Mouse (Mus musculus) heart, embryonic 10.5 days (tissue): Measurements from ENCODE around the gene Nsg2. TPM values are rescaled to one million over a fixed set of nuclear protein-coding genes. Genes with fewer than 3 reads are reported as not detected.
"Not testable (repeated sequence)": the region's sequence is repeated elsewhere in the genome, so short reads cannot be mapped to it uniquely, and the experiment has no call there.

Source experiments
- DNase-seq: peaks from one replicate; pipeline ENCODE4 v3.0.0-alpha.2; 2017; ENCODE audit warnings: low spot score
- H3K27ac ChIP-seq: fragments of 300-500 bp; sonication (generic); 2 replicates; pipeline ENCODE4 v1.5.1; 2016; ENCODE audit warnings: mild to moderate bottlenecking
- H3K27me3 ChIP-seq: fragments of 300-500 bp; sonication (generic); 2 replicates; pipeline ENCODE4 v1.6.1; 2016; ENCODE audit warnings: mild to moderate bottlenecking; ENCODE audit not compliant: poor library complexity, insufficient read depth, severe bottlenecking
- H3K36me3 ChIP-seq: fragments of 300-500 bp; sonication (generic); 2 replicates; pipeline ENCODE4 v1.6.1; 2016; ENCODE audit warnings: mild to moderate bottlenecking, moderate library complexity
- H3K4me1 ChIP-seq: fragments of 300-500 bp; sonication (generic); 2 replicates; pipeline ENCODE4 v1.6.1; 2016; ENCODE audit warnings: mild to moderate bottlenecking
- H3K4me3 ChIP-seq: fragments of 300-500 bp; sonication (generic); 2 replicates; pipeline ENCODE4 v1.5.1; 2016; ENCODE audit warnings: mild to moderate bottlenecking, moderate library complexity
- H3K9me3 ChIP-seq: fragments of 300-500 bp; sonication (generic); 2 replicates; pipeline ENCODE4 v1.6.1; 2016; ENCODE audit warnings: mild to moderate bottlenecking, moderate library complexity
- WGBS: fragments of 180-500 bp; shearing (Covaris S2); methylation state at CpG from one replicate; pipeline ENCODE4 v1.1.7; 2016; 5-methylcytosine and 5-hydroxymethylcytosine counted together
- polyA plus RNA-seq: library from polyadenylated mRNA; unstranded; fragments of >200 nt; fragmentation: Nextera tagmentation; extraction: Ambion mirVana; gene quantifications from 2 replicates; pipeline ENCODE4 v1.2.1, GENCODE M21; 2016

Nsg2 gene
- 0.84 and 2.7 TPM in 2 replicates for polyA plus RNA-seq

DNA sequence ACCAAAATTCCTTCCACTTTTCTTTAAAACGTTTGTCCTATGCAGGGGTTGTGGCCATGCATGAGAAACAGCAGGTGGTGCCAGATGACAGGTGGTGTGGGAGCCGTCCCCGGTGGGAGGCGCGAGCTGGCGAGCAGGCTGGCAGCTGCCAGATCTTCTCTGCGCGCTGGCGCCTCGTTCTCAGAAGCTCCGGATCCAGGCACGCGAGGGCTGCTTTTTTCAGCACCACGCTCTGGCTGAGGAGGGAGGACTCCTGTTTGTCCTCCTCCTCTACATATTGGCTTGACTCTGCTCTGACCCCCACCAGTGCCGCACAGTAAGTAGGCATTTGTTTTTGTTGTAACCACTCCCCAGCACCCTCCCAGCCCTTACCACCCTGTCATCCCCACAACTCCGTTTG lies at the start of gene Nsg2:
Gene Nsg2, plus strand, starts transcription at position 183 of the 400 bp plus-strand sequence.
- Histone ChIP-seq H3K9me3 (no peaks in the 10 kb centered on the region), H3K36me3 (no peaks in the 10 kb centered on the region), H3K27ac (0 out of 2 replicates have a peak within 1 kb of the TSS, but pooled peaks have one; percentile 16), H3K27me3 (peaks cover 28% of the 10 kb centered on the region), H3K4me1 (peaks cover 23% of the 10 kb centered on the region), H3K4me3 (peak within 1 kb of the TSS; percentile 49)
- under 1% methylated on average over 16 of the region's 16 CpGs for WGBS
- peak; percentile 90 for DNase-seq

GRCm38 (mm10) chr11:31960071-31960470 lies 40.2 kb upstream of the Nsg2 start:
- no peaks in the 10 kb centered on the region for H3K36me3 ChIP-seq
- no peaks in the 10 kb centered on the region for H3K4me1 ChIP-seq
- no peak overlapping the region for H3K4me3 ChIP-seq
- no peak overlapping the region for H3K27ac ChIP-seq
- no peaks in the 10 kb centered on the region for H3K27me3 ChIP-seq
- DNase-seq = no peak
- no peaks in the 10 kb centered on the region for H3K9me3 ChIP-seq

DNA sequence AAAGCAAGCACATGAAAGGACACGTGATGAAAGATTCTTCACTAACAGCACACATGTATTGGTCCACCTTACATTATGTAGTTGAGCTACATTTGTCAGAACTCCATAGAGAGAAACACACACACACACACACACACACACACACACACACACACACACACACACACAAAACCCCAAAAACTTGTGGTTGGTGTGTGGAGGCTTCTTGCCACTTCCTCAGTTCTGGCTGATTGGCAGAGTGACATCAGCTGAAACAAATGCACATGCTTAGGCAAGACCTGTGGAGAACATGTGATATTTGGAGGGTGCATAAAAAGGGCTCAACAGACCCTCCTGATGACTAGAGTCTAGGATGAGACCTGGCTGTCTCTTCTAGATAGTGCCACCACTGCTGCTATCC lies 36.3 kb upstream of the Nsg2 start:
- Histone ChIP-seq H3K27me3 (no peaks in the 10 kb centered on the region), H3K4me3 (no peak overlapping the region), H3K36me3 (no peaks in the 10 kb centered on the region), H3K27ac (no peak overlapping the region), H3K4me1 (peaks cover 8% of the 10 kb centered on the region), H3K9me3 (no peaks in the 10 kb centered on the region)
- WGBS = 92% methylated on average over 1 of the region's 1 CpGs
- DNase-seq = no peak

DNA sequence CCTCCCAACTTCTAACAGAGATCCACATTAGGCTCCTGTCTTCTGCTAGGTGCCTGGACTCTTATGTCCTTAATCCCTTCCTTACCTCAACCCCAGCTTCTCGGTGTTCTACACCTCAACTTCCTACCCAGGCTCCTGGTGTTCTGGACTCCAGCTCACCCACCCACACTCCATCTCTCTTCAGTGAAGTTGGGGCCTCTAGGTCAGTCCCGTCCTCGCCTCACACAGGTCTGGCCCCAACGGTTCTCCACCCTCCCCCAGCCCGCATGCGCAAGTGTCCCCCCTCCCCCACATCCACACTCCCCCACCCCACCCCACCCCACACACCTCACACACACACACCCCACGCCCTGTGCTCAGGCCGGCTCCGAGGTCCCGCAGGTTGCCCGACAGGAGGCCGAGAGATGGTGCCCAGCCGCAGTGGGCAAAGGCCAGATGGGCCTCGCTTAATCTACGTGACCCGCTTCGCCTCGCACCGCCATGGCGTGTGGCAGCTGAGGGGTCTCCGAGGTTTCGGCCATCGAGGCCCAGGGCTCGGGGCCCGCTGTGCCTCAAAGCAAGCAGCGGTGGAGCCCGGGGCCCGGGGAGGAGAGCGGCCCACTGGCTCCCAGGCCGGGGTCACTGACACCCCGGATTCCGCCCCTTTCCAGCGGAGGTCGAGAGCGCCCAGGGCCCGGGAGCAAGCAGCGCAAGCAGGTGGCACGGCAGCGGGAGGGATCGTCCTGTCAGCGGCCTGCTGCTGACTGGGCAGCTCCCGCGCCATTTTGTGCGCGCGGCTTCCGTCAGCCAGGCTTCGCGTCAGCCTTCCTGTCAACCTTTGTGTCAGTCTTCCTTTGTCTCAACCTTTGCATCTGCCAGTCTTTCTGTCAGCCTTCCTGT lies 34.8 kb upstream of the Nsg2 start, which contains the start of gene 4930524B15Rik:
Gene 4930524B15Rik, plus strand, starts transcription at position 337 of the 879 bp plus-strand sequence.
- H3K4me1 ChIP-seq = peaks cover 8% of the 10 kb centered on the region
- peak within 1 kb of the TSS; percentile 61 for H3K4me3 ChIP-seq
- H3K9me3 ChIP-seq = no peaks in the 10 kb centered on the region
- no peak for DNase-seq
- no peaks in the 10 kb centered on the region for H3K27me3 ChIP-seq
- H3K27ac ChIP-seq = peak within 1 kb of the TSS; percentile 90
- no peaks in the 10 kb centered on the region for H3K36me3 ChIP-seq
- 29% methylated on average over 47 of the region's 49 CpGs for WGBS

- no peak for DNase-seq
- Histone ChIP-seq H3K9me3 (no peaks in the 10 kb centered on the region), H3K4me3 (no peak overlapping the region), H3K27ac (no peak overlapping the region), H3K27me3 (no peaks in the 10 kb centered on the region), H3K36me3 (no peaks in the 10 kb centered on the region), H3K4me1 (peaks cover 3% of the 10 kb centered on the region)
- WGBS = 72% methylated on average over 4 of the region's 4 CpGs
Measured at GRCm38 (mm10) chr11:31974132-31974531, 26.1 kb upstream of the Nsg2 start.

- Histone ChIP-seq H3K27me3 (no peaks in the 10 kb centered on the region), H3K36me3 (no peaks in the 10 kb centered on the region), H3K4me1 (peaks cover 3% of the 10 kb centered on the region), H3K9me3 (no peaks in the 10 kb centered on the region), H3K27ac (no peak overlapping the region), H3K4me3 (no peak overlapping the region)
- WGBS = 47% methylated on average over 8 of the region's 8 CpGs
- DNase-seq = no peak
Measured at GRCm38 (mm10) chr11:31974826-31975225, 25.4 kb upstream of the Nsg2 start.

GRCm38 (mm10) chr11:31975678-31976077 lies 24.6 kb upstream of the Nsg2 start:
- Histone ChIP-seq H3K4me3 (no peak overlapping the region), H3K9me3 (no peaks in the 10 kb centered on the region), H3K27ac (no peak overlapping the region), H3K36me3 (no peaks in the 10 kb centered on the region), H3K27me3 (no peaks in the 10 kb centered on the region), H3K4me1 (peaks cover 3% of the 10 kb centered on the region)
- DNase-seq = no peak
- 85% methylated on average over 5 of the region's 5 CpGs for WGBS

DNA sequence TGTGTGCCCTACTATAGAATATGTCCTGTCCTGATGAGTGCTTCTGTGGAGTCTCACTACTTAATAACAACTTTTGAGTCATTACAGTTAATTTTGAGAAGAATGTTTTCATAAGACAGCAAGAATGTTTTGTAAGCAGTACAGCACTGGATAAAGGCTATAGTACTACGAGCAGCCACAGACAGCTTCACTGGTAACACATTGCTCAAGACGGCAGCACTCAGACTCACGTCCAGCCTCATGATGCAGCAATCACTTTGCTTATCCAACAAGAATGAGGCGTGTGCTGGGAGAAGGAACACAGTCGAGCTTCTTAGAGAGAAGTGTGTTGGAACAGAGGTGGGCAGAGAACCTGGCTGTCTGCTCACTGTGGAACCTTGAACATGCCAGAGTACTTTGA lies 24.1 kb upstream of the Nsg2 start:
- DNase-seq = no peak
- Histone ChIP-seq H3K9me3 (no peaks in the 10 kb centered on the region), H3K27ac (no peak overlapping the region), H3K36me3 (no peaks in the 10 kb centered on the region), H3K4me1 (peaks cover 3% of the 10 kb centered on the region), H3K27me3 (no peaks in the 10 kb centered on the region), H3K4me3 (no peak overlapping the region)
- 57% methylated on average over 5 of the region's 5 CpGs for WGBS

- H3K27me3 ChIP-seq, H3K4me3 ChIP-seq, H3K36me3 ChIP-seq, DNase-seq, H3K27ac ChIP-seq, H3K4me1 ChIP-seq, H3K9me3 ChIP-seq: not testable (repeated sequence)
- 86% methylated on average over 5 of the region's 5 CpGs for WGBS
Measured at GRCm38 (mm10) chr11:31980089-31980488, 20.2 kb upstream of the Nsg2 start.

GRCm38 (mm10) chr11:31981830-31982229 lies 18.4 kb upstream of the Nsg2 start:
- H3K27me3 ChIP-seq = no peaks in the 10 kb centered on the region
- no peak overlapping the region for H3K4me3 ChIP-seq
- no peak overlapping the region for H3K27ac ChIP-seq
- 89% methylated on average over 7 of the region's 7 CpGs for WGBS
- H3K4me1 ChIP-seq = no peaks in the 10 kb centered on the region
- no peaks in the 10 kb centered on the region for H3K9me3 ChIP-seq
- H3K36me3 ChIP-seq = no peaks in the 10 kb centered on the region
- no peak for DNase-seq

DNA sequence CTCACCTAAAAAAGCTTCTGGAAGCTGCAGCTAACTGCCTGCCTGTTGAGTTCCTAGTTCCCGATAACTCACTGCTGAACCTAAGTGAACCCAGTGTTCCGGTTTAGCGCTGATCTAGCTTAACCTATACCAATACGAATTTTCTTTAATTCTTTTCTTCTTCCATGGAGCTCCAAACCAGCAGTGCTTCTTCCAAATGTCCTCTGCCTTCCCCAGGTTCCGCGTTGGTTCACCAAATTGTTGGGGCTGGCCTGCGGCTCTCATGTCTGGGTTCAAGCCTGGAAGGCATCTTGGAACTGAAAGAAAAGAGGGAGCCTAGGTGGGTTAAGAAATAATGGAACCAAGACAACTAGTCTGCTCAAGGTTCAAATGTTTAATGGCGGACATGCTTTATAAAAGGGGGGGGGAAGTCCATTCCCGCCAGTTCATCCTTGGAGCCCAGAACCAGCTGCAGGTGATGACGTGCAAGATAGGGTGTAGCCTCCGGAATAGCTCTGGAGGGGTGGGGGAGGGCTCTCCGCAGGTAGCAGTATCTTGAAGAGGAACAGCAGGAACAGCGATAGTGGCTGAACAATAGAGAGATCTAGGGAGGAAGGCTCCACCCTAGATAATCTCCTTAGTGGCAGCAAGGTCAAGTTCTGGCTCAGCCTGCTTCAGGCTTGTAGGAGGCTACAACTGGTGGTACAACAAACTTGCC lies 17.9 kb upstream of the Nsg2 start:
- not testable (repeated sequence) for H3K4me3 ChIP-seq, H3K9me3 ChIP-seq, DNase-seq, H3K36me3 ChIP-seq, H3K4me1 ChIP-seq, H3K27ac ChIP-seq, H3K27me3 ChIP-seq
- WGBS = 76% methylated on average over 13 of the region's 13 CpGs

- no peak for DNase-seq
Measured at GRCm38 (mm10) chr11:31983249-31983648, 17.0 kb upstream of the Nsg2 start.

GRCm38 (mm10) chr11:31984786-31985185 lies 15.5 kb upstream of the Nsg2 start:
- H3K27me3 ChIP-seq = no peaks in the 10 kb centered on the region
- DNase-seq = no peak
- WGBS = 70% methylated on average over 2 of the region's 2 CpGs
- H3K36me3 ChIP-seq = no peaks in the 10 kb centered on the region
- H3K4me3 ChIP-seq = no peak overlapping the region
- H3K4me1 ChIP-seq = no peaks in the 10 kb centered on the region
- H3K27ac ChIP-seq = no peak overlapping the region
- H3K9me3 ChIP-seq = no peaks in the 10 kb centered on the region

More at GRCm38 (mm10) chr11:31983249-31983648, 17.0 kb upstream of the Nsg2 start:
- no peaks in the 10 kb centered on the region for H3K4me1 ChIP-seq
- no peak overlapping the region for H3K27ac ChIP-seq
- no peaks in the 10 kb centered on the region for H3K36me3 ChIP-seq
- no peaks in the 10 kb centered on the region for H3K27me3 ChIP-seq
- no peaks in the 10 kb centered on the region for H3K9me3 ChIP-seq
- H3K4me3 ChIP-seq = no peak overlapping the region
